Mouse (Mus musculus): ENCODE measurements around the gene Anks4b. TPM values are rescaled to one million over a fixed set of nuclear protein-coding genes. Genes with fewer than 3 reads are reported as not detected.

The Anks4b gene
- total and polyA plus RNA-seq, 2 experiments from 2014 or later, result not detected

- ATAC-seq, result no peak
- H3K4me1 ChIP-seq (ENCODE audit: insufficient read depth, low read length), result no peaks in the 10 kb centered on the region
- 23% methylated on average over 3 of the region's 3 CpGs for WGBS
- no peak for DNase-seq (ENCODE audit: low spot score)
- H3K9ac ChIP-seq (replicated peaks; ENCODE audit: low read length), result no peak overlapping the region
- H3K4me3 ChIP-seq (ENCODE audit: low read length), result no peak overlapping the region
- H3K27ac ChIP-seq, result no peak overlapping the region
- no peaks in the 10 kb centered on the region for H3K9me3 ChIP-seq (ENCODE audit: low read length)
- no peaks in the 10 kb centered on the region for H3K27me3 ChIP-seq (ENCODE audit: insufficient read depth, low read length)
- H3K36me3 ChIP-seq (ENCODE audit: insufficient read depth, low read length), result no peaks in the 10 kb centered on the region
- no peak for TF ChIP-seq CTCF (IDR thresholded peaks at IDR 0.05; ENCODE audit: low read depth)
- H3K4me2 ChIP-seq (ENCODE audit: low read depth, low read length), result no peak overlapping the region
Observed at GRCm38 (mm10) chr7:120150257-120150656, 23.4 kb upstream of the Anks4b start.

GRCm38 (mm10) chr7:120150898-120151297 is 22.8 kb upstream of the Anks4b start:
- DNase-seq (ENCODE audit: low spot score) (no peak), ATAC-seq (no peak)
- TF ChIP-seq CTCF (IDR thresholded peaks at IDR 0.05; ENCODE audit: low read depth), result no peak
- Histone ChIP-seq H3K27ac (no peak overlapping the region), H3K4me3 (ENCODE audit: low read length) (no peak overlapping the region), H3K27me3 (ENCODE audit: insufficient read depth, low read length) (no peaks in the 10 kb centered on the region), H3K4me1 (ENCODE audit: insufficient read depth, low read length) (no peaks in the 10 kb centered on the region), H3K4me2 (ENCODE audit: low read depth, low read length) (no peak overlapping the region), H3K9ac (replicated peaks; ENCODE audit: low read length) (no peak overlapping the region), H3K36me3 (ENCODE audit: insufficient read depth, low read length) (no peaks in the 10 kb centered on the region), H3K9me3 (ENCODE audit: low read length) (no peaks in the 10 kb centered on the region)
- 77% methylated on average over 2 of the region's 2 CpGs for WGBS

DNA sequence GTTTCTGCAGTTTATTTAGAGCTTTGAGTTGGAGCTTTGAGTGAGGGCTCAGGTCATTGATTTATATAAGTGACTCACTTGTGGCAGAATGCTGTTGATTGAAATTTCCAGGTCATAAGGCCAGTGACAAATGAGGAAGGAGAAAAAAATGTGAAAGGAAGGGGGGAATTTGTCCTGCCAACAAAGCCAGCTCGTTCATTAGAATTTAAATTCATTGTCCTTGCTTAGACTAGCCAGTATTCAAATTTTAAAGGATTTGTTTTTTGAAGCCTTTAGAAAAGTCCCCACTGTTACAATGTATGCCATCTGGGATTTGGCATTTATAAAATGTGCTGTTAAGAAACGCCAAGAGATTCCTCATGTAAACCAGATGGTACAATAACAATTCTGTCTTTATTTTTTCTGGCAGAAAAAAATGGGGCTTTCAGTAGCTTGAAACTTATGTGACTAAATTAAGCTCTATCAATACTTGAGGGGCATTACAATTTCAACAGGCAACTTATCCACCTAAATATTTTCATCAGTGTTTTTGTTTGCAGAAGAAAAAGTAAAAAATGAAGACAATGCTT is 16.7 kb upstream of the Anks4b start:
- no peaks in the 10 kb centered on the region for H3K36me3 ChIP-seq (ENCODE audit: insufficient read depth, low read length)
- 15% methylated on average over 2 of the region's 2 CpGs for WGBS
- H3K9me3 ChIP-seq (ENCODE audit: low read length), result no peaks in the 10 kb centered on the region
- no peaks in the 10 kb centered on the region for H3K27me3 ChIP-seq (ENCODE audit: insufficient read depth, low read length)
- ATAC-seq (no peak), DNase-seq (ENCODE audit: low spot score) (no peak)
- H3K4me3 ChIP-seq (ENCODE audit: low read length), result no peak overlapping the region
- H3K4me2 ChIP-seq (ENCODE audit: low read depth, low read length), result no peak overlapping the region
- no peak overlapping the region for H3K9ac ChIP-seq (replicated peaks; ENCODE audit: low read length)
- TF ChIP-seq CTCF (IDR thresholded peaks at IDR 0.05; ENCODE audit: low read depth), result no peak
- H3K4me1 ChIP-seq (ENCODE audit: insufficient read depth, low read length), result peaks cover 6% of the 10 kb centered on the region; the same call in 1 of the 2 replicates
- H3K27ac ChIP-seq, result no peak overlapping the region

GRCm38 (mm10) chr7:120157575-120158061 is 16.0 kb upstream of the Anks4b start:
- peaks cover 6% of the 10 kb centered on the region; the same call in 1 of the 2 replicates for H3K4me1 ChIP-seq (ENCODE audit: insufficient read depth, low read length)
- H3K36me3 ChIP-seq (ENCODE audit: insufficient read depth, low read length), result no peaks in the 10 kb centered on the region
- no peaks in the 10 kb centered on the region for H3K9me3 ChIP-seq (ENCODE audit: low read length)
- no peak overlapping the region for H3K4me3 ChIP-seq (ENCODE audit: low read length)
- no peak for TF ChIP-seq CTCF (IDR thresholded peaks at IDR 0.05; ENCODE audit: low read depth)
- no peak overlapping the region for H3K4me2 ChIP-seq (ENCODE audit: low read depth, low read length)
- ATAC-seq, result no peak
- no peak overlapping the region for H3K9ac ChIP-seq (replicated peaks; ENCODE audit: low read length)
- peak; percentile 10 for DNase-seq (ENCODE audit: low spot score)
- H3K27ac ChIP-seq, result no peak overlapping the region
- 36% methylated on average over 5 of the region's 5 CpGs for WGBS
- H3K27me3 ChIP-seq (ENCODE audit: insufficient read depth, low read length), result no peaks in the 10 kb centered on the region

DNA sequence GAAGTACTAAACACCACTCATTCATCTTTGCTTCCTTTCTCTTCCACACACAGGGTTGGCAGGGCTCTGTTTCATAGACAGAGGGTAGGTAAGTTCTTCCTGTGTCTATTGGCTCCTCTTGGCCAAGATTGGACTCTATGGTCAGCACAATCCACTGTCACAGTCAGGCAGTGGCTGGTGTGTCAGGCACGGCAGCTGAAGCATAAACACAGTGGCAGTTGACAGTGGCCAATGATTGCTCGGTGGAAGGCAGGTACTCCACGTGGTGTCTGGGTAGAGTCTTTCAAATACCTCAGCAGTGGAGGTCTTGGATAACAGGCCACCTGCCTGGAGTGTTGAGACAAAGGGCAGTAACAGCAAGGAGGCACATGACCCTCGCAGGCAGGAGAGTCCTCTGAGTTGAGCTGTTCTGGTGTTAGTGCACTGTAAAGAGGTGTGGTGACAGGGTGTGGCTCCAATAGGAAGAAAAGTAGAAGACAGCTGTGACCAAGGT is 15.5 kb upstream of the Anks4b start:
- ATAC-seq, result no peak
- Histone ChIP-seq H3K4me3 (ENCODE audit: low read length) (no peak overlapping the region), H3K4me1 (ENCODE audit: insufficient read depth, low read length) (peaks cover 6% of the 10 kb centered on the region; the same call in 1 of the 2 replicates), H3K9ac (replicated peaks; ENCODE audit: low read length) (no peak overlapping the region), H3K27me3 (ENCODE audit: insufficient read depth, low read length) (no peaks in the 10 kb centered on the region), H3K36me3 (ENCODE audit: insufficient read depth, low read length) (no peaks in the 10 kb centered on the region), H3K27ac (no peak overlapping the region), H3K4me2 (ENCODE audit: low read depth, low read length) (no peak overlapping the region), H3K9me3 (ENCODE audit: low read length) (no peaks in the 10 kb centered on the region)
- 36% methylated on average over 4 of the region's 4 CpGs for WGBS
- no peak for TF ChIP-seq CTCF (IDR thresholded peaks at IDR 0.05; ENCODE audit: low read depth)
- no peak for DNase-seq (ENCODE audit: low spot score)

DNA sequence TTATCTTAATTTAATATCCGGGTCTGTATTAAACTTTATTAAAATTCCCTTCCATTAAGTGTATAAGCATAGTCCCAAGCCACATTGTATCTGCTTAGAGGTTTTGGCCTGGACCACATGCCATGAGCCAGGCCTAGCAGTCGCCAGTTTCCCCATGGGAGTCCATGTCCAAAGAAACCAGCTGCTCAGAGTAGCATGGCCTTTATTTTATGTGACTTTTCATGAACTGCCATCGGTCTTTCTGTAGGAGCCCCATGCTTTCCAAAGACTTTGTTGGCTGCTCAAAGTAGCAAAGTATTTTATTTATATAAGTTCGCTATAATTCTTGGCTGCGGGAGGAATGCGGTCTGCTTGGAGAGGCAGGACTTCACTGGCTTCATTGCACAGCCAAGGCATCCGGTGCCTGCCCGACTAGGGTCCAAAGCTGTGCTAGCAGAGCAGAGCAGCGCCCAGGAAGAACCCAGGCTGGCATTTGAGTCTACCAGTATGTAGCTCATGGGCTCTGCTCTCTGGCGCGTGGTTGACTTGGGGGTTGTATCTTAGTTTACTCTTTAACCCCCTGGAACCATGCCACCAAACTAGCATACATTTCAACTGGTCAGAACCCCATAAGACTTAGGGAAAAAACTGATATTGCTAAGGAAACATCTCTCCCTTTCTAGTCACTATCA is 9.9 kb upstream of the Anks4b start:
- no peaks in the 10 kb centered on the region for H3K27me3 ChIP-seq (ENCODE audit: insufficient read depth, low read length)
- 81% methylated on average over 11 of the region's 11 CpGs for WGBS
- no peaks in the 10 kb centered on the region for H3K9me3 ChIP-seq (ENCODE audit: low read length)
- no peak overlapping the region for H3K27ac ChIP-seq
- DNase-seq (ENCODE audit: low spot score) (no peak), ATAC-seq (no peak)
- H3K4me2 ChIP-seq (ENCODE audit: low read depth, low read length), result no peak overlapping the region
- TF ChIP-seq CTCF (IDR thresholded peaks at IDR 0.05; ENCODE audit: low read depth), result no peak
- H3K4me3 ChIP-seq (ENCODE audit: low read length), result no peak overlapping the region
- H3K4me1 ChIP-seq (ENCODE audit: insufficient read depth, low read length), result no peaks in the 10 kb centered on the region
- no peak overlapping the region for H3K9ac ChIP-seq (replicated peaks; ENCODE audit: low read length)
- no peaks in the 10 kb centered on the region for H3K36me3 ChIP-seq (ENCODE audit: insufficient read depth, low read length)

DNA sequence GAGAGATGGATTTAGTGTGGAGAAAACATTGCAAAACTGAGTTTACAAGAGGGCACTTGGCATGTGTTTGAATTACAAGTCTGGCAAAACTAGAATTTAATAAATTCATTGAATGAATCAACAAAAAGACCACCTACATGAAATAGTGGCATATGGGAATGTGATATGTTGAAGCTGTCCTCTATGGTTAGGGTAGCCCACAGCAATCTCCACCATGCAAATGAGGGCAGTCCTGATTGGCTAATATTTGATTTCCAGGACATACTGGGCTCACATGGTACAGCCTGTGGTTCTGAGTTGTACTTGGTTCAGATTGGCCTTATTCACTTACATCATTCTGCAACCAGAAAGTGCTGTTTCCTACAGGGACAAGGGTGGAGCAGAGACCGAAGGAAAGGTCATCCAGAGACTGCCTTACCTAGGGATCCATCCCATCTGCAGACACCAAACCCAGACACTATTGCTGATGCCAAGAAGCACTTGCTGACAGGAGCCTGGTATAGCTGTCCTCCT is 1.4 kb upstream of the Anks4b start:
- TF ChIP-seq CTCF (IDR thresholded peaks at IDR 0.05; ENCODE audit: low read depth), result no peak
- Histone ChIP-seq H3K9ac (replicated peaks; ENCODE audit: low read length) (no peak overlapping the region), H3K27ac (no peak overlapping the region), H3K4me1 (ENCODE audit: insufficient read depth, low read length) (no peaks in the 10 kb centered on the region), H3K4me2 (ENCODE audit: low read depth, low read length) (no peak overlapping the region), H3K9me3 (ENCODE audit: low read length) (no peaks in the 10 kb centered on the region), H3K36me3 (ENCODE audit: insufficient read depth, low read length) (no peaks in the 10 kb centered on the region), H3K27me3 (ENCODE audit: insufficient read depth, low read length) (no peaks in the 10 kb centered on the region), H3K4me3 (ENCODE audit: low read length) (no peak overlapping the region)
- DNase-seq (ENCODE audit: low spot score) (no peak), ATAC-seq (no peak)
- WGBS, result 90% methylated on average over 1 of the region's 1 CpGs

Measured in hindbrain, postnatal 0 days (tissue).